Mouse (Mus musculus): ENCODE measurements at regions not wholly inside any gene's neighbourhood (a gene's known extent, or its start where the extent isn't known, plus 50 kb on each side); places are given as distances from the start of the nearest gene placed in this dataset.
A peak's percentile ranks its signal among the peaks of the same experiment; 100 is the strongest.

GRCm38 (mm10) chr2:142964340-142964739 is 63.0 kb upstream of the Kif16b start:
- no peak for DNase-seq

GRCm38 (mm10) chr2:142967250-142967649 is 65.9 kb upstream of the Kif16b start:
- peak; percentile 81 for DNase-seq

GRCm38 (mm10) chr2:142980771-142981170 is 79.4 kb upstream of the Kif16b start:
- no peak for DNase-seq

- no peak for DNase-seq
These were observed 74.1 kb upstream of the Snrpb2 start for GRCm38 (mm10) chr2:142988691-142989090.

DNA sequence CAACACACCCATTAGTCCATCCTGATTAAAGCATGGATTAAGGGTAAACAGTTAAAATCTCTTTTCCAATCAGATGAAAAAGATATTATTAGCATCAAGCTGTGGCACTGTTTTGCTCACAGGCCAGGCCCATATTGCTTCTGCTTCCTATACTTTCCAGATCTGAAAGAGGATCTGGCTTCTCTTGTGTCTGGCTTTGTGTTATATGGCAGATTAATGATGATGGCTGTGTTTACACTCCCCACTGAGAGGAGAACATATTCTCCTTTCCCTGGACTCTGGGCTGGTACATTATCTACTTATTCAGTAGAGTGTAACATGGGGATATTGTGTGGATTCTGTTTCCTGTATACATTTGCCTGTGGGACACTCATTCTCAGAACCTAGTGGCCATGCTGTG is 66.8 kb upstream of the Snrpb2 start:
- DNase-seq: no peak

DNA sequence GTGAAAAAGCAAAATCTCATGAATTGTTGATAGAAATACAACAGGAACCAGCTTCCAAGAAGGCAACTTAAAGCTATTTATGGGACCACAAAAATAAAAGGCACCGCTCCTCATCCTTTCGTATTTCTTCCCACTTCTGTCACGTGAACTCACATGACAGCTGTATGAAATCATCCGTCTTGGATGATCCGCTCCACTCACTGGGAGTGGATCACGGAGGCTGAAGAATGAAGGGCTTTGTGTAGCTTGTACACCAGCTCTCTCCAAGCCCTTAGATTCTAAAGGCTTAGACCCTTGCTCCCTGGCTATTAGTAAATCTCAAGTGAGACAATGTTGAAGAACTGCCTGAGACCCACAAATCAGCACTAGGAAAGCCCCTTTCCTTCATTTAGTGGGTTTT is 60.0 kb upstream of the Snrpb2 start:
- no peak for DNase-seq

DNA sequence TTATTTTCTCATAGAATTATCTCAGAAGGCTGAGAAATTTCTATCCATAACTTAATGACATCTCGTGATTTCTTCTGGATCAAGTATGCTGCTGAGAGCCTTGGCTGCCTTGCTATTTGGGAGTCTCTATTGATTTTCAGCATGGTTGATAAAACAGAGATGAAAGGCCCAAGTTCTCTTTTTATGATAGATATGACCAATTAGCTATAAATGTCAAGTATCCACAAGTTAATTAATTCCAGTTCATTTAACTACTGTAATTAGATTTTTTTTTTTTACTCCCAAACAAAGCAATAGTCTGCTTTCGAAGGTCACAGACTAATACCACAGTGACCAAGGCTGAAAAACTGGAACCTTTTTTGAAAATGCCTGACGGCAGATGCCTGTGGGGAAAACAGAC is 59.5 kb upstream of the Snrpb2 start:
- DNase-seq: no peak

DNA sequence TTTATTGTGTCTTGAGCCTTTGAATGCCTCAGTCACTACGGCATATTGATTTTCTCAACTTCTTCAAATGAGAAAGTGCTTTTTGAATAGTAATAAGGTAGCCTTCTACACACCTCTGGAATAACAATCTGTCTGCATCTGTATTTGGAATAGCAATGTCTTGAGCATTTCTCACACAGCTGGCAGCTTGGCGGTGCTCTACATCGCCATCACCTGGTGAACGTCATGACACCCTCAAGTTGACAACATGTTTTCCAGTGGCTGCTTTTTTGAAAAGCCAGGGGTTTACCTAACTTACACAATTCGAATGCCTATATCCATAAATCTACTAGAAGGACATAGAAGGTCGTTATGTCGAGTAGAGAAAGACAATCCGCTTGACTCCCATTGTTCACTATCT is 51.5 kb upstream of the Snrpb2 start:
- DNase-seq: no peak

Data from kidney, postnatal 10 days (tissue).